Mouse (Mus musculus): ENCODE data around the gene Dnah7b.
"Not testable (repeated sequence)": the region's sequence is repeated elsewhere in the genome, so short reads cannot be mapped to it uniquely, and the experiment has no call there.

The Dnah7b gene

DNA sequence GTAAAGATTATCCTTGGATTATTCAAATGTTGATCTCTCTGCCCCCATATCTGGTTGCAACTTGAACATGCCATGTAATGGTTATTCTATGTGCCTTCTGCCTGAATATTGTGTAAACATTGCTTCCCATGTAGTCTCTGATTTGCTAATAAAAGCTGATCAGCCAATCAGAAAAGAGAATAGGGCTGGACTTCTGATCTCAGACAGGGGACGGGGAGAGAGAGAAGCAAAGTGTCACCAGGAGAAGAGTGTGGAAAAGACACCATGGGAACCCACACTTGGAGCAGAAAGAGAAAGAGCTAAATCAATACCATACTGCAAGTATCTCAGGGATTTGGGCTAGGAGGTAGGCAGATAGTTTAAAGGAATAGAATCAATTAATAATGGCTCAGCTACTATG lies at the start of gene Dnah7b:
Dnah7b (plus strand) TSS at position 301 of the 400 bp plus-strand sequence.
- DNase-seq (ENCODE audit: low spot score in 2 of 2) = no peak

DNA sequence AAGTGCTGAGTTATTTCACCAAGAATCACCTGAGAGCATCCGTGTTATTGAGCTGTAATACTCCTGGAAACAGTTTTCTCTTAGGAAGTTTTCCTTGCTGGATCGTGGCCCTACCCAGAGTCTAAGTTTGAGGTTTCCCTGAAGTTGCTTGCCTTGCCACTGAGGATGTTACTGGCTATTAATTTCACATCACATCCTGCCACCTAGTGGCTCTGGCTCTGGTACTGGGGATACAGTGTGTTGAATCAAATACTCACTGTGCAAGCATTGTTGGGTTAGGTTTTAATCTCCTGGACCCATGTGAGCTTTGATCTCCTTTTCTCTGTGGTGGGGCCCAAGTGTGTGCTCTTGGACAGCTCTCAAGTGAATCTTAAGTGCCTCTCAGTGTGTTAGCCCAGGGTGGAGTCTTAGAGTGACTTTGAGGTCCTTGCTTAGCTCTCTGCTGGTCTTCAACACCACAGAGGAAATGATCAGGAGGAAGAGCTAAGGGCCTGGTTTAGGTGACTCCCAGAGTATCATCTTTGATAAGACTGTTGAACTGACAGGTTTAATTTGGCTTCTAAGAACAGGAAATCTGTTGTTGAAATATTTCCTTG lies 47.6 kb upstream of the Dnah7b start:
- peak in 1 of 2 experiments; percentile 21 for DNase-seq (ENCODE audit: low spot score in 2 of 2)

DNA sequence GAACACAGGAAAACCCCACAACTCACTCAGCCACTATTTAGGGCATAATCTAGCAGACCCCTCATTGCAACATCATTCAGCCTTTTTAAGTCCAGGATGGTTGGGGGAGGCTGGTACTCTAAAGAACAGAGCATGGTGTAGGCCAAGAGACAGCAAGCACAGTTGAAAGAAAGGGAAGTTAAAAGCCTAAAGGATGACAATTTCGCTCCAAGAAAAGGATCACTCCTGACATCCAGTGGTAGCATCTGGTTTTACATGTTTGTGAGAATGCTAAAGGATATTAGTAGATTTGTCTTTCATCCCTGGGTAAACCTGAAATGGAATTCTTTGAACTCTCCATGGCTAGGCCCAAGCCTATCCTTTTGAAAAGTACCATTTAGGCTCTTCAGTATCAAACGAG lies 43.9 kb upstream of the Dnah7b start:
- peak in 1 of 2 experiments; percentile 25 for DNase-seq (ENCODE audit: low spot score in 2 of 2)

DNA sequence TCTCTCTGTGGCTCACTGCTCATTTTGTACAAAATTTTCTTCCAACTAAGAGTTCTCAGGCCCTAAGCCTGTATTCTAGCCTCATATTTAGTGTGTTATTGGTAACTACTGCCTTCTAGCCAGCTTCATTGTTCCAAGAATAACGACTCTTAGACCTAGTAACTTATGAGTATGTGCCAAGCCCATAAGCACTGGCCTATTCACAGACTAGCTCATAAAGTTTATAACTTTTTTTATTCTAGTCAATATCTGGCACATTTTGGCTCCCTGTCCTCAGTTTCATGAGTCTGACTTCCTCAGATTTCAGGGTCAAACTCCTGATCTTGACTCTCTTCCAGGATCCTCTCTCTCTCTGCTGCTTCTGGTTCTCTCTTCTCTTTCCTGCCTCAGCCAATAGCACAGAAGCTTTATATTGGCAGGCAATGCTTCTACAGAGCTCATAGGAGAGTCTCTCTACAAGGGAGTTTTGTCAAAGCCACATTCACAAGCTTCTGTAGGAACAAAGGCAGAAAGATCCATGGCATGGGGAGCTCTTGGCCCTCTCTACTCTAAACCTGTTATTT lies 34.0 kb upstream of the Dnah7b start:
- no peak for DNase-seq (ENCODE audit: low spot score in 2 of 2)

DNA sequence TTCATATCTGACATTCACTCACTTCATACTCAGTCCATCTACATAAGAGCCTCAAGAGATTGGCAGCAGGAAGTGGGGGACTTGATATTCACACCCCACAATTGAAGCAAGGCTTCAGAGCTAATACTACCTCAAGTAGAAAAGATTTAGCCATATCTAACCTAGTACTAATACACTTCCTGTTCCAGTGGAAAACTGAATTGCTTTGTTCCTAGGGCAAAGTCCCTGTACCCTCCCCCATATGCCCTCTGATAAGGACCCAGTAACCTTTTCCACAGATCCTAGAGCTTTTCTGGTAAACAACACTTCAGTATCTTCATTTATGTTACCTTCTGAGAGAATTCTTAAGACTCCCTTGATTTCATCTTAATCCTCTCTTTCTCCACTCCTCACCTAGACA lies 17.9 kb upstream of the Dnah7b start:
- DNase-seq (ENCODE audit: low spot score in 2 of 2) = no peak

DNA sequence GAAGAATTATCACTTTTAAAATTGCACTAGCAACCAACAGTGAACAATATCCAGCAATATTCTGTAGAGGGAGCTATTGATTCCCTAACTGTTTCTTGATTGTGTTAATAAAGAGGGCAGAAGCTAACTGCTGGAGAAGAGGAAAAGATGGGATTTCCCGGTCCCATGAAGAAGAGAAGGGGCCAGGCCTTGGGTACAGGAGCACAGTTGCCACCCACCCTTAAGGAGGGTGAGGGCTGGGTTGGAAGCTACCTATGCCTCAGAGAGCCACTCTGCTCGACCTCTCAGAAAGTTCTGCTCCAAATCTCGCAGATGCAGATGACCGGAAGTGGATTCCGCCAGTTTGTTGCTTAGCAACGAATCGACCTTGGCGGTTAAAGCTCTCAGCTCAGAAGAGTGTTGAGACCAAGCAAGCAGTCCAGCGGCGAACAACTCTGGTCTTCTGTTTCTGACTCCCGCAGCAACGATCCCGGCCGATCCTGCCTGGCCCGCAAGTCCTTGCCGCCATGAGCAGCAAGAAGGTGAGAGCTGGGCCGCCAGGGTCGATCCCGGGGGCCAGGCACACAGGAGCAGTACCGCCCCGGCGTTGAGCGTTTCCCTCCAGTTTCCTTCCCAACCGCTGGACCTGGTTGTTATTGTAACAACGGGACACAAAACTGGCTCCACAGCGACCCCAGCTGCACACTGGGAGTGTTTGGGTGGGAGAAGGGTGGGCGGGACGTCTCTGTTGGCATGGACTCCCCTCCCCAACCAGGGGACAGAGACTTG lies 553 bp downstream of the Dnah7b start:
- peak; percentile 13 to 16 for DNase-seq (ENCODE audit: low spot score in 2 of 2)

DNA sequence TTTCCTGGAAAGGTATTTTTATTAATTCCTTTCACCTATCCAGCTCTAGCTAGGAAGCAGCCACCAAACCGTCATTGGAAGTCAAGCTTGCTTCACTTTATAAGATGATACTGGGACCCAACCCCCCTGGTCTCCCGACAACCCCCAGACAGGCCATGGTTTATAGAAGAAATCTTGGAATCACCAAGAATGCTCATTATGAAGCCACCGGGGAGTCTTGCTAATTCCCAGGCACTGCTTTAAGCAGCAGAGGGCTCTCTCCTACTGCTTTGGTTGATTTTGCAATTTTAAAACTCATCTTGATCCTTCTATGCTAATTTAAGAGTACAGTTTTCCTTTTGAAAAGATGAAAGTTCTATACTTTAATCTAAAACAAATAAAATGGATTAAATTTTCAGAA lies 2.7 kb downstream of the Dnah7b start:
- DNase-seq (ENCODE audit: low spot score in 2 of 2) = not testable (repeated sequence)

DNA sequence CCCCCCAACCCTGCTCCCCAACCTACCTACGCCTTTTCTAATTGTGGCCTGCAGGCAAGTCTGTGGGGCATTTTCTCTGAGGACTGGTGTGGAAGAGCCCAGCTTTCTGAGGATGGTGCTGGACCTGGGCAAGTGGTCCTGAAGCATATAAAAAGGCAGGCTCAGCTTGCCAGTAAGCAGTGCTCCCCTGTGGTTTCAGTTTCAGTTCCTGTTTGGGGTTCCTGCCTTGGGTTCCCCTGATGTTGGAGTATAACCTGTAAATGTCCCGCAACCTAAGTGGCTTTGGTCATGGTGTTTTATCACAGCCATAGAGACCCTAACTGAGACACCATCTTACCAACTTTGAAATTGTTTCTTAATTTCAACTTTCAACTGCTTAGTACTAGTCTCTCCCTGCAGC lies 11.8 kb downstream of the Dnah7b start:
- no peak for DNase-seq (ENCODE audit: low spot score in 2 of 2)

DNA sequence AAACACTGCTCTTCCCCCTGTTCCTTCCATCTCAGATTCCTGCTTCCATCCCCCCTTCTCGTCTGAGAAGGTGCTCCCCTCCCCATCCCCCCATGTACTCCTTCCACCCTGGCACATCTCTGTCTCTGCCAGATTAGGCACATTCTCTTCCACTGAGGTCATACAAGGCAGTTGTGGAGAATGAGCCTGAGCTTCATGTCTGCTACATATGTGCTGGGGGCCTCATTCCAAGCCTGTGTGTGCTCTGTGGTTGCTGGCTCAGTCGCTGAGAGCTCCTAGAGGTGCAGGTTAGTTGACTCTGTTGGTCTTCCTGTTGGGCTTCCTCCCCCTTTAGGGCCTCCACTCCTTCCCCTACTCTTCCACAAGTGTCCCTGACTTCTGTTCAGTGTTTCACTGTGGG lies 34.4 kb downstream of the Dnah7b start:
- DNase-seq (ENCODE audit: low spot score in 2 of 2) = no peak

DNA sequence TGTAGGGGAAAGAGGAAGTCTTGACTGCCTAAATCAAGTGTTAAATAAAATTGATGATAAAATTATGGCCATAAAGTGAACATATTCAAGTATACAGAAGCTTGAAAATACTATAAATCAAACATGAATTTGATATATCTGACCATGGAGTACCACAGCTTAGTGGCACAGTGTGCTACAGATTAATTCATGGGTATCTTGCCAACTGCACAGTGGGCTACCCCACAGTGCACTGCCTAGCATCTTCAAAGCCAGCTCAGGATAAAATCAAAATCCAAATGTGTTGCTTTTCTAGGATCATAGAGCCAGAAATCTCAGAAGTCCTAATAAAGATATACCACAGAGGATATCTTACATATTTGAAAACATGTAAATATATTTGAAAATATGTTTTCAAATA lies 46.5 kb downstream of the Dnah7b start:
- DNase-seq (ENCODE audit: low spot score in 2 of 2) = not testable (repeated sequence)

DNA sequence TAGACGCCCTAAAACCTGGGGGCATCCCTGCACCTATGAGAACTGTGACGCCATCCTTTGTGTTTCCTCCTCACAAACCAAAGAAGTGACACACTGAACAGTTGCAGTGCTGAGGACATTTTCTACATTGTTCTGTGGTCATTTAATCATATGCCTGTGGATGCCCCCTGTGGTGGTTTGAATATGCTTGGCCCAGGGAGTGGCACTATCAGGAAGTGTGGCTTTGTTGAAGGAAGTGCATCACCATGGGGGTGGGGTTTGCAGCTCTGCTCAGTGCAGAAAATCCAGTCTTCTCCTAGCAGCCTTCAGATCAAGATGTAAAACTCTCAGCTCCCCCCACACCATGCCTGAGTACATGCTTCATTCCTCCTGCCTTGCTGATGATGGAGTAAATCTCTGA lies 51.1 kb downstream of the Dnah7b start:
- not testable (repeated sequence) for DNase-seq (ENCODE audit: low spot score in 2 of 2)

DNA sequence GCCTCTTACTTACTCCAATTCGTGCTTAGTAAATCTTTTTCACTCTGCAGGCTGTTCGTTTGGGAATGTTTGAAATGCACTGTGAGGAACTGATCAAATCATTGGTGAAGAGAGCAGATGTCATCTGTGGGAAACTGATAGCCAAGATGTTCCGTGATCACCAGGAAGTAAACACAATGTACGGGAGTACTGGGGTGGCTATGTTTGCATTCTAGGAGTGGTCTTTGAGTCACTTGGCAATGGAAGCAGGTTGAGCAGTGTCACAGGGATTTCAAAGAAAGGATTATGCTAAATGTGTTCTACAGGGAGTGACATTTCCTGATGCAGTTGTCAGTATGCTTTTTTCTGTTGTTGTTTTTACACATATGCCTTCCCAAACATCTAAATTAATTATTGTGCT lies 61.9 kb downstream of the Dnah7b start:
- DNase-seq (ENCODE audit: low spot score in 2 of 2) = no peak

DNA sequence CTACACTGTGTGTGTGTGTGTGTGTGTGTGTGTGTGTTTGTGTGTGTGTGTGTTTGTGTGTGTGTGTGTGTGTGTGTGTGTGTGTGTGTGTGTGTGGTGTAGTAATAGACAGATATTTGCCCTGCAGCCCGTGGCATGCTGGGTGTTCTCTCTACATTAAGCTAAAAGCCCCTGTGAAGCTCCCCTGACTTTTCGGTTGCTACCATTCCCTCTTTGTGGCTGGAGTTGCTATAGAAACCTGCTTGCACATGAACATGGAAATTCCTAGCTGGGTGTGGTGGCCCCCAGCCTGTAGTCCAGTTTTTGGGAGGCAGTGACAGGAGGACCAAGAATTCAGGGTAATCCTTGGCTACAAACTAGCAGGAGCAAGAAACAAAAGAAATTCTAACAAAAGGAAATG lies 130.7 kb downstream of the Dnah7b start:
- DNase-seq (ENCODE audit: low spot score in 2 of 2) = not testable (repeated sequence)

DNA sequence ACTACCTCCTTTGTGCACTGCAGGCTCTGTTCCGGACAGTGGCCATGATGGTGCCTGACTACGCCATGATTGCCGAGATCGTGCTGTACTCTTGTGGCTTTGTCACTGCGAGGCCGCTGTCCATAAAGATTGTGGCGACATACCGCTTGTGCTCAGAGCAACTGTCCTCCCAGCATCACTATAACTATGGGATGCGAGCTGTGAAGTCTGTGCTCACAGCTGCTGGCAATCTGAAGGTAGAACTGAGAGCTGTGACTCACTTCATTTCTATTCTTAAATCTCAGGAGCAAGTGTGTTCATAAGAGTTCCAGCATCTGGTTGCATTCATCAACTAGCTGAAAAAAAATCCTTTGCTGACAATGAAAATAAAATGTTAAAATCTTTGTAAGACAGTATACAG lies 135.1 kb downstream of the Dnah7b start:
- not testable (repeated sequence) for DNase-seq (ENCODE audit: low spot score in 2 of 2)

DNA sequence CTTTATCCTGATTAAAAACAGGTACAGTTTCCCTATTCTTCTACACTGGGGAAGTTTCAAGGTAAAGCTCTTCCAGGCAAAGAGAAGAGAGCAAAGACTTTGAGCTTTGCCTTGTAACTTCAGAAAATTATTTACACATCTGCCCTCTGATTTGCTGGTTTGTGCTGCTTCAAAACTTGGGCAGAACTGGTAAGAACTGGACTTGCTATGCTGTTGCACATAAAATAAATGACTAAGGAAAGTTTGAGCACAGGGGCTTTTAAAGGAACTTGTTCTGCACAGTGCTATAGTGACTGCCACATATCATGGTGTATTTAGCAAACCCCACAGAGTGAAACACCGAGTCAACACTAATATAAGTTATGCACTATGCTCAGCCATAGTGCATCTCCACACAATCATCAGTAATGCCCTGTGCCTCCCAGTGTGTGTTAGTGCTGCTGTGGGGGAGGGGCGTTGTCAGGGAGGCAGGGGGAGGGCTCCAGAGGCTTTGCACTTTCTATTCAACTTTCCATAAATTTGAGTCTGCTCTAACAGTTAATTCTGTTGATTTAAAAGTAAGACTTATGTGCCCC lies 144.0 kb downstream of the Dnah7b start:
- not testable (repeated sequence) for DNase-seq (ENCODE audit: low spot score in 2 of 2)

DNA sequence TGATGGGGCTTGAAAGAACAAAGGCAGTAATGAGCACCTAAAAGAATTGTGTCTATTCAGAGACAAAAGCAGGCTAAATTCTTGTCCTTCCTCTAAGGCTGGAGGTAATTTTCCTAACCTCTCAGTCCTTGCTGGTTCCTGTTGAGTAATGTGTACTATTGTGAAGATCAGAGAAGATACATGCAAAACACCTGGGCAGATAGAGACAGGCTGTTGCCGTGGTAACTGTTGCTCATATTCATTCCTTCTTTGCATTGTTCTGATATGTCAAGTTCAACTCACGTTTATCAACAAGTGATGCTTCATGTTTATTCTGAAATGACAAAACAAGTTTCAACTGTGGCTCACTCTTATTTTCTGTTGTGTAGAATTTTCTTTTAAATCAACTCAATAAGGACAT lies 156.6 kb downstream of the Dnah7b start:
- DNase-seq (ENCODE audit: low spot score in 2 of 2) = not testable (repeated sequence)

DNA sequence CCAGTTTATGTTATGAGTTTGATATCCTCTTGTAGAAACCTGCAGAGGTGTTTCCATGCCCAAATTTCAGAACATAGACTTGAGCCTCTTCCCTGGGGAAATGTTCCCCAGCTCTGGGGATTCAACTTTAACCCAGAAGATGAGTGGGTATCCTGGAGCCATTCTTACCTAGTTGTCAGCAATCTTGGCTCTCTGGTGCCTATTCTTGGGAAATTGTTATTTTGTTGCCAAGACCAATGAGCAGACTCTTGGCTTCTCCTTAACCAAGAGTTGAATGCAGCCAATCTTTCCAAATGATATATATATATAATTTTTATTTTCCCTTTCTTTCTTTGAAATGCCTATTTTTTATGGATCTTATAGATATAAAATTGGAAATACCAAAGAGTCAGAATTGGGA lies 160.0 kb downstream of the Dnah7b start:
- not testable (repeated sequence) for DNase-seq (ENCODE audit: low spot score in 2 of 2)

DNA sequence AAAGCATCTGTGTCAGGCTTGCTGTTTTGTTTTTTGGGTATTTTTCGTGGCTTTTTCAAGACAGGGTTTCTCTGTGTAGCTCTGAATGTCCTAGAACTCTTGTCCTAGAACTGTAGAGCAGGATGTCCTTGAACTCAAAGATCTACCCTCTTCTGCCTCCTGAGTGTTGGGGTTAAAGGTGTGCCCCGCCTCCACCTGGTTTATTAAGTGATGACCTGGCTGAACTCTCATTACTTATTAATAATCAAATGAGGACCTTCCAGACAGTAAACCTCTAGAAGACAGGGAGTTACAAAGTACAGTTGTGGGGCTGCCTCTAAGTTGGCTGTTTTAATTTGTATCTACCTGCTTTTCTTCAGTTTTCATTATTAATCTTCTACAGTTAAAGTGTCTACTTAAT lies 202.7 kb downstream of the Dnah7b start:
- not testable (repeated sequence) for DNase-seq (ENCODE audit: low spot score in 2 of 2)

DNA sequence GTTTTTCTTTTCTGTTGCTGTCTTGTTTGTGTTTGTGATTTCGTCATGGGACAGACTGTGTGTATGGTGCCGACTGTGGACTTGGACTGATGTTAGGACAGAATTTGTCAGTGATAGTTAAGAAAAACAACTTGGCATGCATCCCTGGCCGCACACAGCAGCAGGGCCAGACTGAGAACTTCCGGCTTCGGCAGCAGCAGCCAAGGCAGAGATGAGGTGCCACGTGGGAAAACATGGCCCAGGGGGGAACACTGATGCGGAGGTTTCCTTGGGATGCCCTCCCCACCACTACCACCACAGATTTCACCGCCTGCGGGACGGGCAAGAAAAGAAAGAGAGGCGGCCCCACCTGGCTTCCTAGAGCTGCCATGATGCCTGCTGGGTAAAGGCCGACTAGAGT lies 205.8 kb downstream of the Dnah7b start:
- DNase-seq (ENCODE audit: low spot score in 2 of 2) = no peak

DNA sequence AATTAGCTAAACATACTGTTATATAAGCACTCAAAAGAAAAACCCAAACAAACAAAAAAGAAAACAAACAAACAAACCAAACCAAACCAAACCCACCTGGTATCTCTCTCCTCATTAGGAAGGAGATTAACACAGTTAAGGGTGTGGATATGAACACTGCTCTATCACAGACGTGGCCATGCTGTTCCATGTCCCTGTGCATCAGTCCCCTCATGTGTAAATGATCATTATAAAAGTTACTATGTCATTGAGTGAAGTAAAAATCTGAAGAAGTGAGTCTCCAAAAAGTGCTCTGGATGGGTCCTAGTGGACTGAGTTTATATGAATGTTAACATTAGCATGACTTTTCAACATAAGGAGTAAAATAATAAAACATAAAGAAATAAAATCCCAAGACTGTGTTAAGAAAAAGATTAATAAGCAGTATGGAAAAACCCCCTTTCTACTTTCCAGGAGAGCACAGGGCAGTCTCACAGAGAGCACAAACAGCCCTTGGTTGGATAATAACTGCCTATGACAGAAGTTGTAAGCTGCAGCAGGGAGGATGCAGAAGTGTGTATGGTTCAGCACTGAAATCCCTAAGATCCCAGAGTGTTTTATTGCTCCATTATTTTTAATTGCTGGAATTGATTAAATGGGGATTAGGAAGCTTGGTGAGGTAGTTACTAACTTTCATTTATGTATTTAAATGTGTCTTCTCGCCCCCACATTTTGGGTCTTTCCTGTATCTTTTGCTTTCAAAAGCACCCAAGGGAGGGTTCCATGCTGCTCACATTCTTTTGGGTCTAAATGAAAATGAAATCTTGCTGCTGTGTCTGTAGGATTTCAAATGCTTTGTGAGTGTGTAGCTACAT lies 212.2 kb downstream of the Dnah7b start:
- not testable (repeated sequence) for DNase-seq (ENCODE audit: low spot score in 2 of 2)

DNA sequence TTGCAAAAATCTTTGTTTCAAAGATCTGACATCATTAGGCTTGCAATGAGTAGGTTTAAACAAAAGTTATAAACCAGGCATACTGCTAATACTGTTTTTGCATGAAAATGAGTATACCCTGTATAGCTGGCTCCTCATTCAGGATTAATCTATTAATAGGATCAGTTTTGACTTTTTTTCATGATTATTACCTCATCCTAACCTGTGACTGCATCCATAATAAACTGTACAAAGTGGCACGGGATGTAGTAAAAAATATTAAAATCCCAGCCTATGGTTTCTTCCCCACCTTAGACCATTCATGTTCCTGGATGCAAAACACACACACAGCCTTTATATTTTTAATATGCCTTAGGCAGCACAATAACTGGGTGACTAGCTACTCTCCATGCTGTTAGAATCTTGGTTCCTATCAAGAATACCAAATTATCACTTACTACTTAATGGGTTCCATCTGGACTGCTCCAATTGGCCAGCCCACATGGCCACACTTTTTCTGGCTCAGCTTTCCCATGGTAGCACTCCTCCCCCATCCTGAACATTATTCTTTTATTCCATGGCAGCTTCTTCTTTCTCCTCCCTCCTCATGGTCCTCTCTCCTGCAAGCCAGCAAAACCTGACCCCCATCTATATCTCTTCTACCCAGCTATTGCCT lies 212.9 kb downstream of the Dnah7b start:
- not testable (repeated sequence) for DNase-seq (ENCODE audit: low spot score in 2 of 2)
